Mouse (Mus musculus) neural tube, embryonic 14.5 days (tissue): ENCODE results near the gene Stox2. TPM values are rescaled to one million over a fixed set of nuclear protein-coding genes. Genes with fewer than 3 reads are reported as not detected.

Experiments used
- ATAC-seq: fragments of 200-750 bp; cut with Nextera tagmentation; 2 replicates; pipeline ENCODE4 v1.8.0; 2017; ENCODE audit warnings: low read depth, mild to moderate bottlenecking, moderate TSS enrichment, moderate library complexity
- H3K27ac ChIP-seq: fragments of 300-500 bp; sonication (generic); 2 replicates; pipeline ENCODE4 v1.5.1; 2014; ENCODE audit warnings: low read depth, mild to moderate bottlenecking, control low read depth, low read length, moderate library complexity, mixed read lengths
- H3K27me3 ChIP-seq: fragments of 300-500 bp; sonication (generic); 2 replicates; pipeline ENCODE4 v1.6.1; 2014; ENCODE audit warnings: low read length; ENCODE audit not compliant: control insufficient read depth, insufficient read depth
- H3K36me3 ChIP-seq: fragments of 300-500 bp; sonication (generic); 2 replicates; pipeline ENCODE4 v1.6.1; 2014; ENCODE audit warnings: low read length, mixed read lengths; ENCODE audit not compliant: control insufficient read depth, insufficient read depth
- H3K4me1 ChIP-seq: fragments of 300-500 bp; sonication (generic); 2 replicates; pipeline ENCODE4 v1.6.1; 2014; ENCODE audit warnings: low read length; ENCODE audit not compliant: control insufficient read depth, insufficient read depth
- H3K4me2 ChIP-seq: fragments of 300-500 bp; sonication (generic); 2 replicates; pipeline ENCODE4 v1.6.1; 2014; ENCODE audit warnings: mild to moderate bottlenecking, low read depth, low read length, control low read depth
- H3K4me3 ChIP-seq: fragments of 300-500 bp; sonication (generic); 2 replicates; pipeline ENCODE4 v1.5.1; 2014; ENCODE audit warnings: low read depth, low read length, control low read depth, mixed read lengths
- H3K9ac ChIP-seq: fragments of 300-500 bp; sonication (generic); replicated peaks from 2 replicates; pipeline ENCODE4 v1.6.1; 2014; ENCODE audit warnings: low read depth, mild to moderate bottlenecking, control low read depth, low read length, mixed read lengths
- H3K9me3 ChIP-seq: fragments of 300-500 bp; sonication (generic); 2 replicates; pipeline ENCODE4 v1.6.1; 2016; ENCODE audit warnings: low read length; ENCODE audit not compliant: control insufficient read depth
- WGBS: fragments of 180-500 bp; shearing (Covaris S2); extraction: QIAGEN DNeasy Blood & Tissue Kit; methylation state at CpG from one replicate; pipeline ENCODE4 v1.1.7; 2014; 5-methylcytosine and 5-hydroxymethylcytosine counted together
- polyA plus RNA-seq: library from polyadenylated mRNA; unstranded; fragments of >200 nt; fragmentation: Nextera tagmentation; extraction: Ambion mirVana; gene quantifications from 2 replicates; pipeline ENCODE4 v1.2.1, GENCODE M21; 2014

The Stox2 gene
- polyA plus RNA-seq, 1 experiment from 2014 or later: 49.7 TPM

- Histone ChIP-seq H3K4me3 (no peak overlapping the region), H3K9ac (no peak overlapping the region), H3K4me2 (no peak overlapping the region), H3K27ac (no peak overlapping the region), H3K27me3 (no peaks in the 10 kb centered on the region), H3K36me3 (peaks cover 11% of the 10 kb centered on the region; the same call in 1 of the 2 replicates), H3K4me1 (no peaks in the 10 kb centered on the region), H3K9me3 (no peaks in the 10 kb centered on the region)
- ATAC-seq: no peak
- 23% methylated on average over 6 of the region's 6 CpGs for WGBS
Measured at GRCm38 (mm10) chr8:47185396-47185795, 260.8 kb downstream of the Stox2 start.

- Histone ChIP-seq H3K36me3 (peaks cover 11% of the 10 kb centered on the region; the same call in 1 of the 2 replicates), H3K9ac (no peak overlapping the region), H3K27ac (no peak overlapping the region), H3K4me1 (no peaks in the 10 kb centered on the region), H3K4me2 (no peak overlapping the region), H3K9me3 (no peaks in the 10 kb centered on the region), H3K4me3 (no peak overlapping the region), H3K27me3 (no peaks in the 10 kb centered on the region)
- WGBS: 74% methylated on average over 6 of the region's 6 CpGs
- no peak for ATAC-seq
Measured at GRCm38 (mm10) chr8:47182771-47183558, 263.2 kb downstream of the Stox2 start.

GRCm38 (mm10) chr8:47182292-47182691 lies 263.9 kb downstream of the Stox2 start:
- H3K4me2 ChIP-seq: no peak overlapping the region
- no peaks in the 10 kb centered on the region for H3K4me1 ChIP-seq
- H3K36me3 ChIP-seq: peaks cover 11% of the 10 kb centered on the region; the same call in 1 of the 2 replicates
- WGBS: 78% methylated on average over 4 of the region's 4 CpGs
- no peaks in the 10 kb centered on the region for H3K9me3 ChIP-seq
- H3K27me3 ChIP-seq: no peaks in the 10 kb centered on the region
- no peak for ATAC-seq
- no peak overlapping the region for H3K4me3 ChIP-seq
- H3K9ac ChIP-seq: no peak overlapping the region
- H3K27ac ChIP-seq: no peak overlapping the region

- Histone ChIP-seq H3K36me3 (peaks cover 9% of the 10 kb centered on the region; the same call in 1 of the 2 replicates), H3K27me3 (no peaks in the 10 kb centered on the region), H3K4me3 (no peak overlapping the region), H3K9ac (no peak overlapping the region), H3K4me1 (no peaks in the 10 kb centered on the region), H3K4me2 (no peak overlapping the region), H3K9me3 (no peaks in the 10 kb centered on the region), H3K27ac (no peak overlapping the region)
- no peak for ATAC-seq
- WGBS: 61% methylated on average over 18 of the region's 18 CpGs
Measured at GRCm38 (mm10) chr8:47181032-47181698, 265.0 kb downstream of the Stox2 start.

- 81% methylated on average over 5 of the region's 5 CpGs for WGBS
- Histone ChIP-seq H3K27ac (no peak overlapping the region), H3K9me3 (no peaks in the 10 kb centered on the region), H3K36me3 (no peaks in the 10 kb centered on the region), H3K27me3 (no peaks in the 10 kb centered on the region), H3K4me3 (no peak overlapping the region), H3K9ac (no peak overlapping the region), H3K4me2 (no peak overlapping the region), H3K4me1 (no peaks in the 10 kb centered on the region)
- ATAC-seq: no peak
Measured at GRCm38 (mm10) chr8:47180181-47180580, 266.0 kb downstream of the Stox2 start.

- H3K36me3 ChIP-seq: no peaks in the 10 kb centered on the region
- H3K27ac ChIP-seq: no peak overlapping the region
- H3K27me3 ChIP-seq: no peaks in the 10 kb centered on the region
- no peak overlapping the region for H3K9ac ChIP-seq
- WGBS: 36% methylated on average over 2 of the region's 2 CpGs
- H3K4me1 ChIP-seq: no peaks in the 10 kb centered on the region
- no peaks in the 10 kb centered on the region for H3K9me3 ChIP-seq
- no peak overlapping the region for H3K4me3 ChIP-seq
- no peak overlapping the region for H3K4me2 ChIP-seq
- ATAC-seq: peak; percentile 62; the same call in 1 of the 2 replicates
Measured at GRCm38 (mm10) chr8:47178785-47179184, 267.4 kb downstream of the Stox2 start.

GRCm38 (mm10) chr8:47173823-47174222 lies 272.3 kb downstream of the Stox2 start:
- no peaks in the 10 kb centered on the region for H3K4me1 ChIP-seq
- H3K27me3 ChIP-seq: no peaks in the 10 kb centered on the region
- H3K9me3 ChIP-seq: no peaks in the 10 kb centered on the region
- H3K4me3 ChIP-seq: no peak overlapping the region
- ATAC-seq: no peak
- H3K27ac ChIP-seq: no peak overlapping the region
- H3K36me3 ChIP-seq: no peaks in the 10 kb centered on the region
- H3K4me2 ChIP-seq: no peak overlapping the region
- WGBS: 77% methylated on average over 7 of the region's 7 CpGs
- no peak overlapping the region for H3K9ac ChIP-seq

GRCm38 (mm10) chr8:47172848-47173247 lies 273.3 kb downstream of the Stox2 start:
- Histone ChIP-seq H3K4me1 (no peaks in the 10 kb centered on the region), H3K4me3 (no peak overlapping the region), H3K9me3 (no peaks in the 10 kb centered on the region), H3K27ac (no peak overlapping the region), H3K4me2 (no peak overlapping the region), H3K27me3 (no peaks in the 10 kb centered on the region), H3K36me3 (no peaks in the 10 kb centered on the region), H3K9ac (no peak overlapping the region)
- WGBS: 86% methylated on average over 10 of the region's 10 CpGs
- no peak for ATAC-seq

GRCm38 (mm10) chr8:47160688-47161087 lies 285.5 kb downstream of the Stox2 start:
- Histone ChIP-seq H3K9me3 (no peaks in the 10 kb centered on the region), H3K4me3 (no peak overlapping the region), H3K4me2 (no peak overlapping the region), H3K27me3 (no peaks in the 10 kb centered on the region), H3K9ac (no peak overlapping the region), H3K36me3 (no peaks in the 10 kb centered on the region), H3K4me1 (no peaks in the 10 kb centered on the region), H3K27ac (no peak overlapping the region)
- ATAC-seq: no peak
- WGBS: 93% methylated on average over 3 of the region's 3 CpGs
